Mouse (Mus musculus): ENCODE measurements around the gene Gm17387. TPM values are rescaled to one million over a fixed set of nuclear protein-coding genes. Genes with fewer than 3 reads are reported as not detected.
"Not testable (repeated sequence)": the region's sequence is repeated elsewhere in the genome, so short reads cannot be mapped to it uniquely, and the experiment has no call there.

Gm17387 gene
- polyA plus RNA-seq, 1 experiment from 2014 or later: not detected

GRCm38 (mm10) chr7:141026097-141026739 is 2.7 kb upstream of the Gm17387 start:
- Histone ChIP-seq H3K27me3 (ENCODE audit: control insufficient read depth, insufficient read depth, low read length) (no peaks in the 10 kb centered on the region), H3K4me2 (no peak overlapping the region), H3K36me3 (ENCODE audit: control insufficient read depth, insufficient read depth, low read length) (no peaks in the 10 kb centered on the region), H3K4me3 (ENCODE audit: low read depth, low read length) (no peak overlapping the region), H3K9ac (ENCODE audit: low read length) (no peak overlapping the region), H3K9me3 (ENCODE audit: control insufficient read depth, low read length) (no peaks in the 10 kb centered on the region), H3K4me1 (ENCODE audit: control insufficient read depth, insufficient read depth, low read length) (peaks cover 12% of the 10 kb centered on the region), H3K27ac (ENCODE audit: low read depth, low read length) (peak overlapping the region; percentile 65)
- ATAC-seq (ENCODE audit: low FRiP score) (no peak), DNase-seq (ENCODE audit: low spot score, missing footprints) (peak; percentile 85)
- WGBS: 21% methylated on average over 6 of the region's 6 CpGs

- Histone ChIP-seq H3K4me3 (ENCODE audit: low read depth, low read length) (no peak overlapping the region), H3K27ac (ENCODE audit: low read depth, low read length) (peak overlapping the region; percentile 65), H3K4me1 (ENCODE audit: control insufficient read depth, insufficient read depth, low read length) (peaks cover 12% of the 10 kb centered on the region), H3K27me3 (ENCODE audit: control insufficient read depth, insufficient read depth, low read length) (no peaks in the 10 kb centered on the region), H3K9ac (ENCODE audit: low read length) (no peak overlapping the region), H3K4me2 (no peak overlapping the region), H3K9me3 (ENCODE audit: control insufficient read depth, low read length) (no peaks in the 10 kb centered on the region), H3K36me3 (ENCODE audit: control insufficient read depth, insufficient read depth, low read length) (no peaks in the 10 kb centered on the region)
- ATAC-seq (ENCODE audit: low FRiP score): no peak
- no peak for DNase-seq (ENCODE audit: low spot score, missing footprints)
- 55% methylated on average over 5 of the region's 5 CpGs for WGBS
Measured at GRCm38 (mm10) chr7:141026740-141027098, 2.2 kb upstream of the Gm17387 start.

DNA sequence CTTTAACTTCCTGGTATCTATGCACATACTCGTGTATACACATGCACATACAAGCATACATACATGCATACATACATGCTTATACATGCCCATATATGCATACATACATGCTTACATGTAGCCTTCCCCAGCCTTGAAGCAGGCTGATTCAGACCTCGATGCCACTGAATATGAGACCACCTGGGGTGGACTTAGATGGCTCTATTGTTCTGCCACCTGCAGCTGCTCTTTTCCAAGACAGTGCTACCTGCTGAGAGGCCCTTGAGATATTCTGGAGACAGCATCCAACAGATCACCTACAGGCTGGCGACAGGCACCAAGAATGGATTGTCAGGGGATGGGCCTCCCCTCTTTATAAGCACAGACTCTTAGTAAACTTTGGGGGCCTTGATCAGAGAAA is 1.5 kb downstream of the Gm17387 start:
- no peak overlapping the region for H3K27ac ChIP-seq (ENCODE audit: low read depth, low read length)
- H3K4me1 ChIP-seq (ENCODE audit: control insufficient read depth, insufficient read depth, low read length): peaks cover 9% of the 10 kb centered on the region
- H3K36me3 ChIP-seq (ENCODE audit: control insufficient read depth, insufficient read depth, low read length): no peaks in the 10 kb centered on the region
- no peak overlapping the region for H3K9ac ChIP-seq (ENCODE audit: low read length)
- H3K9me3 ChIP-seq (ENCODE audit: control insufficient read depth, low read length): no peaks in the 10 kb centered on the region
- no peak for DNase-seq (ENCODE audit: low spot score, missing footprints)
- no peak overlapping the region for H3K4me3 ChIP-seq (ENCODE audit: low read depth, low read length)
- H3K27me3 ChIP-seq (ENCODE audit: control insufficient read depth, insufficient read depth, low read length): no peaks in the 10 kb centered on the region
- no peak overlapping the region for H3K4me2 ChIP-seq
- WGBS: 44% methylated on average over 3 of the region's 3 CpGs
- ATAC-seq (ENCODE audit: low FRiP score): no peak

DNA sequence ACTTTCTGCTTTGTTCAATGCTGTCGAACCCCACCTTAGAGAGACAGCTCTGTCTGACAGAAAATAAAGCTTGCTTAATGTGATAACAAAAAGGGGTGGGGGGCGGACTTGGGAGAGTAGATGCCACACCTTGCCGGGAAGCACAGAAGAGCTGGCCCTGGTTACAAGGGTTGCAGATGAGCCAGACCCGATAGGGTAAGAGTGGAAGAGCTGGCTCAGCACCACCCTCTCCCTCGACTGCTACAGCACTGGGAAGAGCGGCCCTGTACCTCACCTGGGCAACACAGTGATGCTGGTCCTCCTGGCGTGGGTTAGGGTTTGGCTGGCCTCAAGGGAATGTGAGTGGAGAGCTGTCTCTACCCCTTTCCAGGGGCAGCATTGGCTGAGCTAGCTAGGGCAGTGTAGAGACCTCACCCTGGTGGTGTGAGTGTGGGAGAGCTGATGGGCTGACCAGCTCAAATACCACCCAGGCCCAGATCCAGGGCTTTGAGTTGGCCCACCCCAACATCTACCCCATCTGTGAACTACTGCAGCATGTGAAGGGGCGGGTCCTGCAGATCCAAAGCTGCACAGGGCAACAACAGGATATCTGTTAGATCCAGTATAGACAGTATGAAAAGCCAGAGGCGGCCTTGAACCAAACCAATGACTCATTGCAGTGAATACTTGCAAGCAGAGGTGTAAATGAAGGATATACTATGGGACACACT is 3.7 kb downstream of the Gm17387 start:
- DNase-seq (ENCODE audit: low spot score, missing footprints) (no peak), ATAC-seq (ENCODE audit: low FRiP score) (no peak)
- no peak overlapping the region for H3K9ac ChIP-seq (ENCODE audit: low read length)
- no peak overlapping the region for H3K27ac ChIP-seq (ENCODE audit: low read depth, low read length)
- H3K4me1 ChIP-seq (ENCODE audit: control insufficient read depth, insufficient read depth, low read length): no peaks in the 10 kb centered on the region
- 82% methylated on average over 9 of the region's 9 CpGs for WGBS
- no peaks in the 10 kb centered on the region for H3K27me3 ChIP-seq (ENCODE audit: control insufficient read depth, insufficient read depth, low read length)
- no peaks in the 10 kb centered on the region for H3K9me3 ChIP-seq (ENCODE audit: control insufficient read depth, low read length)
- no peaks in the 10 kb centered on the region for H3K36me3 ChIP-seq (ENCODE audit: control insufficient read depth, insufficient read depth, low read length)
- H3K4me3 ChIP-seq (ENCODE audit: low read depth, low read length): no peak overlapping the region
- no peak overlapping the region for H3K4me2 ChIP-seq

- H3K4me1 ChIP-seq (ENCODE audit: control insufficient read depth, insufficient read depth, low read length); H3K4me2 ChIP-seq; H3K36me3 ChIP-seq (ENCODE audit: control insufficient read depth, insufficient read depth, low read length); H3K9me3 ChIP-seq (ENCODE audit: control insufficient read depth, low read length); H3K27ac ChIP-seq (ENCODE audit: low read depth, low read length); H3K27me3 ChIP-seq (ENCODE audit: control insufficient read depth, insufficient read depth, low read length); ATAC-seq (ENCODE audit: low FRiP score); H3K4me3 ChIP-seq (ENCODE audit: low read depth, low read length); H3K9ac ChIP-seq (ENCODE audit: low read length); DNase-seq (ENCODE audit: low spot score, missing footprints): not testable (repeated sequence)
- 92% methylated on average over 1 of the region's 2 CpGs for WGBS
Measured at GRCm38 (mm10) chr7:141036624-141037023, 7.7 kb downstream of the Gm17387 start.

DNA sequence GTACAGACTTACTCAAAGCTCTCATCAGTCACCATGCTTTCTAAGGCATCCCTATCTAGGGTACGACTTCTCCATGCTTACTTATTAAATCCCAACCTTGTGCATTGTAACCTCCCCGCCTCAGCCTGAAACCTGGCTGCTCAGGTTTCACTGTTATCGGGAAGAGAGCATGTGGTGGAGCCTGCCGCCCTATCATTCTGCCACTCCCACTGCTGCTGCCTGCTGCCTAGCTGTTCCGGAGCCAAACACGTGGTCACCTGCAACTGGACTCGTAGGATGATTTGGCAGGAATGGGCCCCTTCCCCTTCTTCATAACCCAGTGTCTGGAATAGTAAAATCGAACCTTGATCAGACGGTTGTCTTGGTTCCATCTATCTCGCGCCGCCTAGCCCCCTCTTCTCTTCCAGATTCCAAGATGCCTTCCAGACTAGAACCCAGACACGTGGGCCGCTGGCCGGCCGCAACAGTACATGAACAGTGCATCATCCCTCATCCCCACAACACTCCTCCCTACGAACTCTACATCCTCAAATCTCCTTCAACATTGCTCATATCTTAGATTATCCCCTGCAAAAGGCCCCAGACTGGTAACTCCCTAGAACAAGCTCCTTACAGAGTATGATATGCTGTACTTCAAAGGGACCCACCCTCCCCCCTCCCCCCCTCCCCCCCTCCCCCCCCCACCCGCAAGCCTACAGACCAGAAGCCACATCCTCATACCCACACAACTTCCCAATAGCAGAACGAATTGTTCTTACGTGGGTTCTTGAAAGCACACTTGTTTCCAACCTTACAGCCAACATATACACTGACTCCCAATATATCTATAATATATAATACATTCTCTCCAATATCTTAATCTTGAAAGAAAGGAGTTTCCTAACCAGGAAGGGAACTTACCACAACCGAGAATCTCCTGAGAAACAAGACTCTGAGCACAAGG is 9.4 kb downstream of the Gm17387 start:
- Histone ChIP-seq H3K4me3 (ENCODE audit: low read depth, low read length) (no peak overlapping the region), H3K36me3 (ENCODE audit: control insufficient read depth, insufficient read depth, low read length) (no peaks in the 10 kb centered on the region), H3K9ac (ENCODE audit: low read length) (no peak overlapping the region), H3K27me3 (ENCODE audit: control insufficient read depth, insufficient read depth, low read length) (no peaks in the 10 kb centered on the region), H3K4me2 (no peak overlapping the region), H3K27ac (ENCODE audit: low read depth, low read length) (no peak overlapping the region), H3K9me3 (ENCODE audit: control insufficient read depth, low read length) (no peaks in the 10 kb centered on the region), H3K4me1 (ENCODE audit: control insufficient read depth, insufficient read depth, low read length) (no peaks in the 10 kb centered on the region)
- ATAC-seq (ENCODE audit: low FRiP score) (no peak), DNase-seq (ENCODE audit: low spot score, missing footprints) (peak; percentile 26)
- 82% methylated on average over 20 of the region's 21 CpGs for WGBS

- Histone ChIP-seq H3K27me3 (ENCODE audit: control insufficient read depth, insufficient read depth, low read length) (no peaks in the 10 kb centered on the region), H3K36me3 (ENCODE audit: control insufficient read depth, insufficient read depth, low read length) (no peaks in the 10 kb centered on the region), H3K9me3 (ENCODE audit: control insufficient read depth, low read length) (no peaks in the 10 kb centered on the region), H3K4me3 (ENCODE audit: low read depth, low read length) (no peak overlapping the region), H3K9ac (ENCODE audit: low read length) (no peak overlapping the region), H3K27ac (ENCODE audit: low read depth, low read length) (no peak overlapping the region), H3K4me2 (no peak overlapping the region), H3K4me1 (ENCODE audit: control insufficient read depth, insufficient read depth, low read length) (no peaks in the 10 kb centered on the region)
- ATAC-seq (ENCODE audit: low FRiP score): no peak
- 98% methylated on average over 4 of the region's 4 CpGs for WGBS
- peak; percentile 71 for DNase-seq (ENCODE audit: low spot score, missing footprints)
Measured at GRCm38 (mm10) chr7:141039386-141040107, 10.6 kb downstream of the Gm17387 start.

GRCm38 (mm10) chr7:141040867-141041606 is 12.1 kb downstream of the Gm17387 start:
- no peak overlapping the region; the same call in 1 of the 2 replicates for H3K27ac ChIP-seq (ENCODE audit: low read depth, low read length)
- no peaks in the 10 kb centered on the region for H3K4me1 ChIP-seq (ENCODE audit: control insufficient read depth, insufficient read depth, low read length)
- H3K9ac ChIP-seq (ENCODE audit: low read length): no peak overlapping the region
- no peaks in the 10 kb centered on the region for H3K36me3 ChIP-seq (ENCODE audit: control insufficient read depth, insufficient read depth, low read length)
- WGBS: 45% methylated on average over 6 of the region's 9 CpGs
- ATAC-seq (ENCODE audit: low FRiP score): peak; percentile 42; the same call in 1 of the 2 replicates
- no peak overlapping the region for H3K4me3 ChIP-seq (ENCODE audit: low read depth, low read length)
- DNase-seq (ENCODE audit: low spot score, missing footprints): peak; percentile 90
- no peaks in the 10 kb centered on the region for H3K27me3 ChIP-seq (ENCODE audit: control insufficient read depth, insufficient read depth, low read length)
- no peak overlapping the region for H3K4me2 ChIP-seq
- no peaks in the 10 kb centered on the region for H3K9me3 ChIP-seq (ENCODE audit: control insufficient read depth, low read length)
